Mouse (Mus musculus) testis, adult 2 months (tissue): ENCODE measurements around the gene AC129217.1.

Experiments used
- CTCF ChIP-seq: fragments of 200-500 bp; IDR thresholded peaks from 2 replicates; pipeline ENCODE4 v1.5.1; 2012; ENCODE audit warnings: low read depth, mild to moderate bottlenecking, inconsistent platforms, low read length, moderate library complexity; ENCODE audit not compliant: control insufficient read depth, insufficient read depth, insufficient replicate concordance
- POLR2A ChIP-seq: fragments of 200-500 bp; IDR thresholded peaks from 2 replicates; pipeline ENCODE4 v1.6.1; 2012; ENCODE audit warnings: low read depth, mild to moderate bottlenecking, inconsistent platforms, low read length, moderate library complexity; ENCODE audit not compliant: control insufficient read depth

DNA sequence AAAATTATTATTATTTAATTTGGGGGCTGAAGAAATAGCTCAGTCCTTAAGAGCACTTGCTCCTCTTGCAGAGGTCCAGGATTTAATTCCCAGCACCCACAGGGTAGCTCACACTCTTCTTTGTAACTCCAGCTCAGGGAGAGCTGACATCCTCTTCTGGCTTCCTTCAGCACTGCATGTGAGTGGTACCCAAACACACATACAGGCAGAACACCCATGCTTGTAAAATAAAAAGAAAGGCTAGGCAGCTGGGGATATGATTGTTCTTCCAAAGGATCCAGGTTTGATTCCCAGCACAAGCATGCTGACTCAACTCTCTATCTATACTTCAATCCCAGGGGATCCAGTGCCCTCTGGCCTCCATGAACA is 30.6 kb upstream of the AC129217.1 start:
- TF ChIP-seq CTCF (no peak), POLR2A (no peak)
